Mouse (Mus musculus) left cerebral cortex, postnatal 36 days (tissue): ENCODE data around the gene Camsap2. TPM values are rescaled to one million over a fixed set of nuclear protein-coding genes. Genes with fewer than 3 reads are reported as not detected.

Experiments used
- DNase-seq, 2 experiments: peaks; one replicate each; pipeline ENCODE4 v3.0.0; 2021 to 2022; ENCODE audit warnings: low spot score in 2 of 2, mixed read lengths in 1 of 2
- intact Hi-C: fragments of 180-260 bp; cut with DNase I; formaldehyde crosslinking; loops from one replicate; pipeline ENCODE4 v1.15.1; 2025
- total RNA-seq, 2 experiments: library from RNA; stranded (reverse); gene quantifications; 2 replicates each; pipeline ENCODE4 v1.2.3; 2021

Gene Camsap2
- total RNA-seq, 2 experiments from 2014 or later: 129 to 138 TPM

- no peak for DNase-seq
- intact Hi-C loops: loop anchor here (10.0 kb wide), 1 partner anchor 211 kb away; the partner anchor contains the start of genes Ascl5 and Cacna1s
Observed at GRCm38 (mm10) chr1:136266127-136266526, 79.8 kb downstream of the Camsap2 start.

GRCm38 (mm10) chr1:136263355-136263754 is 82.5 kb downstream of the Camsap2 start:
- intact Hi-C loops: loop anchor here (10.0 kb wide), 1 partner anchor 209 kb away; the partner anchor contains the start of genes Ascl5 and Cacna1s
- no peak for DNase-seq

- peak in 1 of 2 experiments; percentile 36 for DNase-seq
- intact Hi-C loops: loop anchor here (10.0 kb wide), 1 partner anchor 206 kb away; the partner anchor contains the start of genes Ascl5 and Cacna1s
Observed at GRCm38 (mm10) chr1:136260635-136261238, 85.2 kb downstream of the Camsap2 start, which contains the start of gene Gpr25. Gene Gpr25, minus strand, starts transcription at chr1:136260873.

- peak; percentile 70 to 85 for DNase-seq
- intact Hi-C loops: loop anchor here (10.0 kb wide), 1 partner anchor 205 kb away; the partner anchor contains the start of genes Ascl5 and Cacna1s
Observed at GRCm38 (mm10) chr1:136259893-136260634, 85.8 kb downstream of the Camsap2 start.

GRCm38 (mm10) chr1:136259543-136259892 is 86.4 kb downstream of the Camsap2 start:
- DNase-seq: no peak
- intact Hi-C loops: no loop called here

- no peak for DNase-seq
- intact Hi-C loops: no loop called here
Observed at GRCm38 (mm10) chr1:136258495-136258894, 87.4 kb downstream of the Camsap2 start.

- intact Hi-C loops: no loop called here
- DNase-seq: no peak
Observed at GRCm38 (mm10) chr1:136255657-136256056, 90.2 kb downstream of the Camsap2 start.

- intact Hi-C loops: no loop called here
- no peak for DNase-seq
Observed at GRCm38 (mm10) chr1:136255174-136255573, 90.7 kb downstream of the Camsap2 start.

GRCm38 (mm10) chr1:136254503-136255065 is 91.3 kb downstream of the Camsap2 start:
- intact Hi-C loops: no loop called here
- no peak for DNase-seq

- DNase-seq: no peak
- intact Hi-C loops: no loop called here
Observed at GRCm38 (mm10) chr1:136253472-136253871, 92.4 kb downstream of the Camsap2 start.

- intact Hi-C loops: no loop called here
- no peak for DNase-seq
Observed at GRCm38 (mm10) chr1:136249662-136250061, 96.2 kb downstream of the Camsap2 start.

GRCm38 (mm10) chr1:136247393-136247792 is 98.5 kb downstream of the Camsap2 start:
- intact Hi-C loops: no loop called here
- no peak for DNase-seq

GRCm38 (mm10) chr1:136244469-136244868 is 101.4 kb downstream of the Camsap2 start:
- intact Hi-C loops: no loop called here

GRCm38 (mm10) chr1:136241801-136242200 is 104.1 kb downstream of the Camsap2 start:
- intact Hi-C loops: no loop called here
- no peak for DNase-seq

More at GRCm38 (mm10) chr1:136244469-136244868, 101.4 kb downstream of the Camsap2 start:
- DNase-seq: no peak

- no peak for DNase-seq
- intact Hi-C loops: no loop called here
Observed at GRCm38 (mm10) chr1:136238495-136238894, 107.4 kb downstream of the Camsap2 start.

- DNase-seq: no peak
- intact Hi-C loops: no loop called here
Observed at GRCm38 (mm10) chr1:136234595-136235092, 111.3 kb downstream of the Camsap2 start.

- DNase-seq: peak; percentile 19 to 30
- intact Hi-C loops: no loop called here
Observed at GRCm38 (mm10) chr1:136233892-136234594, 111.9 kb downstream of the Camsap2 start, which contains the start of gene Inava. Gene Inava, minus strand, starts transcription at chr1:136234264.

GRCm38 (mm10) chr1:136232986-136233790 is 112.7 kb downstream of the Camsap2 start:
- DNase-seq: no peak
- intact Hi-C loops: no loop called here
